Mouse (Mus musculus) frontal cortex, postnatal 14 days (tissue): Measurements from ENCODE around the gene Tmem231.

ENCODE experiments used
- DNase-seq, 2 experiments: peaks; one replicate each; pipeline ENCODE4 v3.0.0; 2022; ENCODE audit warnings: low spot score in 2 of 2

Tmem231 gene

DNA sequence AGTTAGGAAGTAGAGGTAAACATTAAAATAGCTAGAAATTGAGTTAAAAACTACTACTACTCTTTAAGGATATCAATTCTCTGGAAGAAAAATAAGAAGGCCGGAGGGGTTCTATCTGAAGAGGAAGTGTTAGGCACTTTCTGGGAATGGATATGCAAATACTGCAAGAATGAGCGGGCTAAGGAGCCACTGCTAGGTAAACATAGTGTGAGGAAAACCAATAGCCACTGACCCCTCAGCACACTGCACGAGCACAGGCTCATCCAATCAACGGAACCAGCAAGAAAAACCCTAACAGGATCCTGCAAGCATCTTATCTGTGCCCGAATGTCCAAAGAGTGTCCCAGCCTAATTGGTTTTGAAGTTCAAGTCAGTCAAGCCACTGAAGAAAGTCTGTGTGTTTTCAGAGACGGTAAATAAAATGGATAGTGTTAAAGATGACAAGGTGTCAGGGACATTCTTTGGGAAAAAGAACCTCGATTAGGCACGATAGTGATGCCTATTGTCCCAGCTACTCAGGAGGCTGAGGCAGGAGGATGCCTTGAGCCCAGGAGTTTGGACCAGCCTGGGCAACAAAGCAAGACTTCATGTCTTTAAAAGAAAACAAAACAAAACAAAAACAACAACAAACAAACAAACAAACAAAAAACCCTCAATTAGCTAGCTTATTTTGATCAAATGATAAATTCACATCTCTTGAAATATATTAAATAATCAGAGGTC lies 68.4 kb downstream of the Tmem231 start:
- no peak for DNase-seq

DNA sequence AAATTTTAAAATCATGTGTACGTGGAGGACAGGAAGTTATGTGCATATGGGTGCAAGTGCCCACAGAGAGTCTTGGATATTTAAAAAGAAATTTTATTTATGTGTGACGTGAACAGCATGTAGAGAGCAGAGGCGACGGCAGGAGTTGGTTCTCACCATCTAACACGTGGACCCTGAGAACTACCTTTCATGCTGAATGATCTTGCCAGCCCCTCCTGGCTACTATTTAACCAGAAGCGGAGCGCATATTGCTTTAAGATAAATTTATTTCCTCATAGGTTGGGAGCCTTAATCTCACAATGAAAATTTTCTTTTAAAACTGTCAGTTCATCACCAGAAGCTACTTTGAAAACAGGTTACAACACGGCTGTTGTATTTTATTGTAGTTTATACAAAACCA lies 69.0 kb downstream of the Tmem231 start:
- DNase-seq = no peak

DNA sequence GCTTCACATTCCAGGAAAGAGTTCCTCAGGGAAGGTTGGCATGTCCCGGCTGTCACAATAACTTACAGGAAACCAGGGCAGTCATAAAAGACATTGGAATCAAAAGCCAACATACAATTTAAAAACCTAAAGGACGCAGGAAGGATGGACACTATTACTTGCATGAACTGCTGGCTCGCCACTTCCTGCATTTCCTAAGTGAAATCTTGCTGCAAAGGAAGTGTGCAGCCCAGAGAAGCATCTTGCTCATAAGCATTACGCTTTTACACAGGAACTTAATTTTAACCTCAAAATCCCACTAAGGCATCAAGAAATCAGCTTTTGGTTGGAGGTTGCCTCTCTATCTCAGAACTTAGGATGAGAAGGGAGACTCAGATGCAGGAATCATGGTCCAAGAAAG lies 70.4 kb downstream of the Tmem231 start:
- DNase-seq = no peak
